8 mouse cellular contexts compared by ENCODE assay signal in genomic region chr2:132284492-132285139, GRCm38 (mm10). TPM values are rescaled to one million over a fixed set of nuclear protein-coding genes. Genes with fewer than 3 reads are reported as not detected.
DNase-seq lines count a peak whose midpoint lies in the region; ATAC-seq and TF ChIP-seq lines count a peak whose summit lies in the region.

No protein-coding gene starts in this region.

- peaks cover 37% of the 10 kb centered on the region; the same call in 1 of the 2 replicates for H3K4me1 ChIP-seq in spleen, adult 2 months (ENCODE audit: control insufficient read depth, insufficient read depth, insufficient read length)
- H3K4me1 ChIP-seq in lung, embryonic 16.5 days (replicated peaks; ENCODE audit: control insufficient read depth, insufficient read depth, low read length) = peaks cover 40% of the 10 kb centered on the region

- no peak for DNase-seq in spleen, adult 2 months (ENCODE audit: low read depth in 1 of 2, low spot score in 2 of 2)
- no peak for DNase-seq in spleen, adult 18-20 months
- DNase-seq in heart, adult 18-20 months = peak; percentile 78 to 92
- DNase-seq in kidney, adult 11 months = peak; percentile 66
- DNase-seq in cerebellum, postnatal 4 days (ENCODE audit: low spot score in 2 of 2) = no peak
- no peak for DNase-seq in ovary, postnatal 10 days (ENCODE audit: low spot score)

- H3K36me3 ChIP-seq in spleen, adult 2 months (ENCODE audit: control insufficient read depth, insufficient read depth, low read length) = peaks cover 2% of the 10 kb centered on the region; the same call in 1 of the 2 replicates
- H3K36me3 ChIP-seq in lung, embryonic 16.5 days (ENCODE audit: control insufficient read depth, insufficient read depth, low read length) = no peaks in the 10 kb centered on the region

- ATAC-seq in lung, embryonic 16.5 days (ENCODE audit: low read depth) = peak; percentile 87
- no peak for ATAC-seq in megakaryocyte-erythroid progenitor cell, adult 5-6 weeks (replicated peaks; ENCODE audit: low FRiP score, low TSS enrichment, poor library complexity, severe bottlenecking)

- H3K4me3 ChIP-seq in spleen, adult 2 months (ENCODE audit: extremely low read depth, insufficient read depth, insufficient read length) = no peak overlapping the region
- H3K4me3 ChIP-seq in lung, embryonic 16.5 days (ENCODE audit: low read length) = no peak overlapping the region

- no peak for TF ChIP-seq CTCF in spleen, adult 2 months (IDR thresholded peaks at IDR 0.05; ENCODE audit: extremely low read depth, insufficient read depth, insufficient read length, insufficient replicate concordance)

- H3K27me3 ChIP-seq in spleen, adult 2 months (ENCODE audit: control insufficient read depth, insufficient read depth, low read length) = no peaks in the 10 kb centered on the region
- no peaks in the 10 kb centered on the region for H3K27me3 ChIP-seq in lung, embryonic 16.5 days (ENCODE audit: control insufficient read depth, insufficient read depth, low read depth, low read length)

- peak overlapping the region; percentile 27; the same call in 1 of the 2 replicates for H3K9ac ChIP-seq in lung, embryonic 16.5 days (ENCODE audit: low read length)

- peak overlapping the region; percentile 23 for H3K4me2 ChIP-seq in lung, embryonic 16.5 days (ENCODE audit: low read depth, low read length)

- TF ChIP-seq POLR2A in spleen, adult 2 months (IDR thresholded peaks at IDR 0.05; ENCODE audit: low read depth, low read length) = no peak

- WGBS in spleen, adult 2 months = 29% methylated on average over 12 of the region's 12 CpGs
- 53% methylated on average over 12 of the region's 12 CpGs for WGBS in lung, embryonic 16.5 days

- peak overlapping the region; percentile 3; the same call in 1 of the 2 replicates for H3K27ac ChIP-seq in spleen, adult 2 months (ENCODE audit: insufficient read depth, low read length)
- H3K27ac ChIP-seq in lung, embryonic 16.5 days (ENCODE audit: low read length) = peak overlapping the region; percentile 90

- H3K9me3 ChIP-seq in lung, embryonic 16.5 days (ENCODE audit: control insufficient read depth, low read length) = no peaks in the 10 kb centered on the region; the same call in 1 of the 2 replicates

RNA-seq across cellular contexts. Expression of gene Cds2, which starts 21.7 kb away (rescaled TPM):
- polyA plus RNA-seq in spleen, adult 2 months (2012; rRNA removed) = 34.8 and 39.1 TPM in 2 replicates
- 10 to 100 TPM; 81.6 to 88.8 TPM for total RNA-seq in heart, adult 18-20 months (2021)
- polyA plus RNA-seq in lung, embryonic 16.5 days (2015; fragmentation: Nextera tagmentation; extraction: Ambion mirVana) = 19.9 and 22.1 TPM in 2 replicates
- 15.0 and 15.6 TPM in 2 replicates for total RNA-seq in megakaryocyte-erythroid progenitor cell, adult 5-6 weeks (2014; fragmentation: Nextera tagmentation)
- total RNA-seq in megakaryocyte-erythroid progenitor cell, adult 5-6 weeks (2017) = 10.9 and 26.8 TPM in 2 replicates

RNA-seq across cellular contexts. Expression of gene Pcna, which starts 31.5 kb away (rescaled TPM):
- polyA plus RNA-seq in spleen, adult 2 months (2012; rRNA removed) = 81.7 and 121 TPM in 2 replicates
- total RNA-seq in heart, adult 18-20 months (2021) = 10 to 100 TPM; 40.6 to 41.8 TPM
- 239 and 250 TPM in 2 replicates for polyA plus RNA-seq in lung, embryonic 16.5 days (2015; fragmentation: Nextera tagmentation; extraction: Ambion mirVana)
- total RNA-seq in megakaryocyte-erythroid progenitor cell, adult 5-6 weeks (2014; fragmentation: Nextera tagmentation) = 722 and 749 TPM in 2 replicates
- total RNA-seq in megakaryocyte-erythroid progenitor cell, adult 5-6 weeks (2017) = 719 and 736 TPM in 2 replicates

RNA-seq across cellular contexts. Expression of gene Tmem230, which starts 37.0 kb away (rescaled TPM):
- 40.7 and 154 TPM in 2 replicates for polyA plus RNA-seq in spleen, adult 2 months (2012; rRNA removed)
- 10 to 100 TPM; 24.7 to 26.9 TPM for total RNA-seq in heart, adult 18-20 months (2021)
- polyA plus RNA-seq in lung, embryonic 16.5 days (2015; fragmentation: Nextera tagmentation; extraction: Ambion mirVana) = 45.3 and 49.3 TPM in 2 replicates
- 29.5 and 41.7 TPM in 2 replicates for total RNA-seq in megakaryocyte-erythroid progenitor cell, adult 5-6 weeks (2014; fragmentation: Nextera tagmentation)
- total RNA-seq in megakaryocyte-erythroid progenitor cell, adult 5-6 weeks (2017) = 24.2 and 28.3 TPM in 2 replicates

Comparison
In these comparisons a context has a peak if more than half of its experiments do, and no peak if none do; other contexts are left out.
1. DNase-seq: peak in heart, adult 18-20 months (2 of 2) and kidney, adult 11 months (single experiment); none in spleen, adult 2 months (0 of 2), spleen, adult 18-20 months (0 of 2), cerebellum, postnatal 4 days (0 of 2) and ovary, postnatal 10 days (single experiment).
2. RNA of gene Pcna, which starts 31.5 kb away (total RNA-seq): 719 to 749 TPM in megakaryocyte-erythroid progenitor cell, adult 5-6 weeks; 40.6 to 41.8 TPM in heart, adult 18-20 months; every median in the first group is over 10 times any median in the second.